Mouse (Mus musculus) bone marrow, adult 2 months (tissue): Measurements from ENCODE around the gene Magi2. TPM values are rescaled to one million over a fixed set of nuclear protein-coding genes. Genes with fewer than 3 reads are reported as not detected.

Experiments
- H3K27ac ChIP-seq: fragments of 200-500 bp; 2 replicates; pipeline ENCODE4 v1.5.1; 2012; ENCODE audit warnings: low read depth, mild to moderate bottlenecking, control low read depth, inconsistent platforms, low read length; ENCODE audit not compliant: control insufficient read depth, poor library complexity, insufficient read depth
- H3K4me1 ChIP-seq: fragments of 200-500 bp; 2 replicates; pipeline ENCODE4 v1.6.1; 2011; ENCODE audit warnings: low read length; ENCODE audit not compliant: control insufficient read depth, insufficient read depth
- H3K4me3 ChIP-seq: fragments of 200-500 bp; replicated peaks from 2 replicates; pipeline ENCODE3; 2011; ENCODE audit warnings: mild to moderate bottlenecking, low read depth, low read length, control low read depth; ENCODE audit not compliant: control insufficient read depth
- CTCF ChIP-seq: fragments of 200-500 bp; IDR thresholded peaks from 2 replicates; pipeline ENCODE4 v1.5.1; 2011; ENCODE audit warnings: low read length, control low read depth; ENCODE audit not compliant: control insufficient read depth, insufficient read depth
- POLR2A ChIP-seq: fragments of 200-500 bp; IDR thresholded peaks from 2 replicates; pipeline ENCODE4 v1.6.1; 2011; ENCODE audit warnings: low read depth, mild to moderate bottlenecking, control low read depth, low read length, borderline replicate concordance; ENCODE audit not compliant: control insufficient read depth
- WGBS: fragments of 180-500 bp; shearing (Covaris S2); methylation state at CpG from one replicate; pipeline ENCODE4 v1.1.7; 2018; 5-methylcytosine and 5-hydroxymethylcytosine counted together
- polyA plus RNA-seq: library from polyadenylated mRNA; stranded (reverse); fragments of >200 nt; gene quantifications from 2 replicates; pipeline ENCODE4 v1.2.4, GENCODE M21; 2011; ENCODE audit warnings: low replicate concordance; ENCODE audit not compliant: missing spikeins, insufficient read depth, insufficient read length

Magi2 gene
- polyA plus RNA-seq, 1 experiment = 0.47 TPM

GRCm38 (mm10) chr5:20470466-20470865, 1243.6 kb downstream of the Magi2 start:
- TF ChIP-seq POLR2A = no peak
- TF ChIP-seq CTCF = peak; percentile 83
- H3K27ac ChIP-seq = no peak overlapping the region
- no peaks in the 10 kb centered on the region for H3K4me1 ChIP-seq
- H3K4me3 ChIP-seq = no peak overlapping the region

DNA sequence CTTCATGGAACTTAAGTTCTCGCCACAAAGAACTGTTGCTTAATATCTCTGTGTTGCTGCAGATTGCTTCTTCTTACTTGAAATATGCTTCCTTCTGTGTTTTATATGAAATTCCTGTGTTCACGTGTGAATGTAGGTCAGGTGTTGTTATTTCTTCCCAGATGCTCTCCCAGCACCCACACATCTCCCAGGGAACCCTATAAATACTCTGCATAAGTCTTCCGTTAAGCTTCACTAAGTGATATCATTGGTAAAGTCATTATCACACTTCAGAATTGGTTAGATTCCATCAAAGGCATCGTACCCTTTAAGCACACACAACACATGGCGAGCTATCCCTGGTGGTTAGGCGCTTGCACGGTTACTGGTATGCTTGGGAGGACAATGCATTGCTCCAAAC, 1257.7 kb downstream of the Magi2 start:
- 76% methylated on average over 7 of the region's 7 CpGs for WGBS
- Histone ChIP-seq H3K27ac (no peak overlapping the region), H3K4me1 (no peaks in the 10 kb centered on the region), H3K4me3 (no peak overlapping the region)
- TF ChIP-seq CTCF (no peak), POLR2A (no peak)

GRCm38 (mm10) chr5:20491911-20492310, 1265.1 kb downstream of the Magi2 start:
- TF ChIP-seq POLR2A (no peak), CTCF (no peak)
- no peak overlapping the region for H3K27ac ChIP-seq
- WGBS = 63% methylated on average over 2 of the region's 2 CpGs
- no peaks in the 10 kb centered on the region; the same call in 1 of the 2 replicates for H3K4me1 ChIP-seq
- no peak overlapping the region for H3K4me3 ChIP-seq

GRCm38 (mm10) chr5:20492679-20493078, 1265.8 kb downstream of the Magi2 start:
- TF ChIP-seq POLR2A = no peak
- Histone ChIP-seq H3K4me3 (no peak overlapping the region), H3K4me1 (no peaks in the 10 kb centered on the region; the same call in 1 of the 2 replicates), H3K27ac (no peak overlapping the region)
- WGBS = 78% methylated on average over 7 of the region's 7 CpGs

GRCm38 (mm10) chr5:20494010-20494409, 1267.2 kb downstream of the Magi2 start:
- H3K27ac ChIP-seq = no peak overlapping the region
- no peaks in the 10 kb centered on the region; the same call in 1 of the 2 replicates for H3K4me1 ChIP-seq
- WGBS = 8% methylated on average over 6 of the region's 6 CpGs
- TF ChIP-seq POLR2A = no peak
- TF ChIP-seq CTCF = no peak
- H3K4me3 ChIP-seq = no peak overlapping the region

- no peak overlapping the region for H3K27ac ChIP-seq
- no peaks in the 10 kb centered on the region; the same call in 1 of the 2 replicates for H3K4me1 ChIP-seq
- no peak overlapping the region for H3K4me3 ChIP-seq
- WGBS = 37% methylated on average over 8 of the region's 8 CpGs
- TF ChIP-seq CTCF (no peak), POLR2A (no peak)
Measured at GRCm38 (mm10) chr5:20496924-20497323, 1270.1 kb downstream of the Magi2 start.

DNA sequence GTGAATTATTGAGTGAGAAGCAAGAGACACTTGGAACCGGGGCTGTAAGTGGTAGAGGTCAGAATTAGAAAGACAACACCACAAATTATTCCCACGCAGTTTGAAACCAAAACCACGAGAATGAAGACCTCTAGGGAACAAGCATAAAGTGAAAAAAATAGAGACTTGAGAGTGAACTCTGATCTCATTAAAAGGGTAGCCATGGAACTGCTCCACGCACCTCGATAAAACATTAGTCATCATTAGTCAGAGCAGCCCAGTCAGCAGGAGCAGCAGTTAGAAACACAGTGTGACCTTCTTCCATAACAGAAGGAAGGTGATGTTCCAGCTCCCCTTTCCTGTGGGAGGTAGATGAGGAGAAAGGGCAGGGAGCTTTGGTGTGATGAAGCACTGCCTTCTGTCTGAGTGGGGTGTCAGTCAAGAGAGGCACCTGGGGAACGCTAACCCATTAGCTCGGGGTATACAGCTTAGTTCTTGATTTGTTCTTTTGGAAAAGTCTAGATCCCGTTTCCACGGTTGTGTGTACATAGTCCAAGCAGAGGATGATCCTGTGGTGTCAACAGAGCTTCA, 1272.3 kb downstream of the Magi2 start:
- no peak for TF ChIP-seq POLR2A
- TF ChIP-seq CTCF = no peak
- Histone ChIP-seq H3K4me3 (no peak overlapping the region), H3K4me1 (no peaks in the 10 kb centered on the region), H3K27ac (no peak overlapping the region)
- 60% methylated on average over 9 of the region's 9 CpGs for WGBS

- 26% methylated on average over 5 of the region's 5 CpGs for WGBS
- no peak overlapping the region for H3K4me3 ChIP-seq
- H3K4me1 ChIP-seq = no peaks in the 10 kb centered on the region
- H3K27ac ChIP-seq = no peak overlapping the region
- TF ChIP-seq CTCF (no peak), POLR2A (no peak)
Measured at GRCm38 (mm10) chr5:20508609-20509008, 1281.8 kb downstream of the Magi2 start.

- 60% methylated on average over 6 of the region's 6 CpGs for WGBS
- no peak for TF ChIP-seq POLR2A
- TF ChIP-seq CTCF = no peak
- no peak overlapping the region for H3K27ac ChIP-seq
- no peak overlapping the region for H3K4me3 ChIP-seq
- H3K4me1 ChIP-seq = no peaks in the 10 kb centered on the region
Measured at GRCm38 (mm10) chr5:20509606-20510005, 1282.8 kb downstream of the Magi2 start.
